ENCODE assay signal across 9 mouse cellular contexts in the genomic region with DNA sequence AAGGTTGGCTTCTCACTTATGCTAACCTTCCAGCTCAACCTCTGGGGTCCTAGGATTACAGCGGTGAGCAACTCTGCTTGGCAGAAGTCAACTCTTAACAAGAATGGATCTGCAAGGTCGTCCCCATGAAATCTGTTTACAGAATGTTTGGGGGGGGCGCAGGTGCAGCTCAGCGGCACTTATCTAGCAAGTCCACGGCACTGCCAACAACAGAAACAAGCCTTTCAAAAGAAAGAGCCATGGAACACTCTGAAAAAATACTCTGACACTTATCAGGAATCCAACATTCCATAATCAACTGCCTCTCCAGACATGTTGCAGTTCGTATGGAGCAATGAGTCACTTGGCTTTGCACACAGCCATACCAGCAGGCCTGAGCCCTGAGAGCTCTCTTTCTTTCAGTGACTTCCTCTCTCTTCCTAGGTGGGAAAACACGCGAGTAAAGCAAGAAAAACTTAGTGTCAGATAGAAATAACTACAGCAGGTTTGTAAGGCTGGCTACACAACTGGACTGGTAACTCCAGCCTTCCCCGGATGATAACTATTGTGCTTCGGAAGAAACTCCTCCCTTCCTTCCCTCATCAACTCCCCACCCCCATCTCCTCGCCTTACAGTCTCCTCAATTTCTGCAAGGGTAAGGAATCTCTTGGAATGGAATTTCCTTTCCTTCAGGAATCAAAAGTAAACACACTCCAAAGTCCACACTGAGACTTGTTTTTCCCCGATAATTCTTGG. TPM values are rescaled to one million over a fixed set of nuclear protein-coding genes. Genes with fewer than 3 reads are reported as not detected.
DNase-seq lines count a peak whose midpoint lies in the region; ATAC-seq lines count a peak whose summit lies in the region.
"Had no signal": no experiment of that assay in that cellular context is flagged by ENCODE, and none has a peak within 500 bp of the region (broad histone marks: within the 10 kb centered on the region; RNA-seq: fewer than 3 reads in every experiment).

No protein-coding gene starts in this region.

- no peaks in the 10 kb centered on the region for H3K36me3 ChIP-seq in midbrain, embryonic 10.5 days

- H3K4me3 ChIP-seq in midbrain, embryonic 10.5 days: no peak overlapping the region

- no peaks in the 10 kb centered on the region for H3K9me3 ChIP-seq in midbrain, embryonic 10.5 days (replicated peaks)

- DNase-seq in embryo, embryonic 11 days: peak; percentile 7
- DNase-seq in embryo, embryonic 10 days (ENCODE audit: low spot score): no peak
- peak; percentile 59 to 73 for DNase-seq in heart, adult 18-20 months
- DNase-seq in kidney, adult 8-10 months: peak; percentile 56 to 74
- peak; percentile 29 for DNase-seq in lung, postnatal 14 days
- DNase-seq in cerebellum, adult 9-10 months: no peak
- DNase-seq in midbrain, embryonic 10.5 days (ENCODE audit: low spot score): no peak
- DNase-seq: adrenal gland, postnatal 25 days had no signal

- H3K27ac ChIP-seq in midbrain, embryonic 10.5 days (replicated peaks): no peak overlapping the region; the same call in 1 of the 2 replicates

- H3K4me1 ChIP-seq in midbrain, embryonic 10.5 days: no peaks in the 10 kb centered on the region

- 74% methylated on average over 12 of the region's 12 CpGs for WGBS in midbrain, embryonic 10.5 days

- no peak for ATAC-seq in monocyte, adult 5-6 weeks (replicated peaks; ENCODE audit: insufficient number of reproducible peaks, low FRiP score, low TSS enrichment, poor library complexity, severe bottlenecking)

- H3K27me3 ChIP-seq in midbrain, embryonic 10.5 days (ENCODE audit: low read depth, poor library complexity, severe bottlenecking): no peaks in the 10 kb centered on the region

RNA-seq across cellular contexts. Expression of a gene that starts 7.4 kb away (rescaled TPM):
- total RNA-seq in heart, adult 18-20 months (2021): 100 to 1,000 TPM; 137 to 139 TPM
- 140 to 171 TPM (median 156 TPM) in 3 replicates for total RNA-seq in monocyte, adult 5-6 weeks (2017)
- polyA plus RNA-seq in midbrain, embryonic 10.5 days (2016; fragmentation: Nextera tagmentation; extraction: Ambion mirVana): 61.9 and 81.6 TPM in 2 replicates

RNA-seq across cellular contexts. Expression of a gene that starts 20.2 kb away (rescaled TPM):
- total RNA-seq in heart, adult 18-20 months (2021): 10 to 100 TPM; 13.4 to 15.6 TPM
- 13.8 to 34.0 TPM (median 18.0 TPM) in 3 replicates for total RNA-seq in monocyte, adult 5-6 weeks (2017)
- polyA plus RNA-seq in midbrain, embryonic 10.5 days (2016; fragmentation: Nextera tagmentation; extraction: Ambion mirVana): 281 and 305 TPM in 2 replicates

RNA-seq across cellular contexts. Expression of a gene that starts 20.4 kb away (rescaled TPM):
- total RNA-seq in heart, adult 18-20 months (2021): 10 to 100 TPM in 1 of 2 experiments, 1 to 10 TPM in 1; 8.9 to 27.6 TPM
- 1.9 TPM in 1 of 3 replicates, not detected in the others for total RNA-seq in monocyte, adult 5-6 weeks (2017)
- 451 and 498 TPM in 2 replicates for polyA plus RNA-seq in midbrain, embryonic 10.5 days (2016; fragmentation: Nextera tagmentation; extraction: Ambion mirVana)

RNA-seq across cellular contexts. Expression of a gene that starts 32.4 kb away (rescaled TPM):
- 1,000 to 10,000 TPM; 1,028 to 1,153 TPM for total RNA-seq in heart, adult 18-20 months (2021)
- 112 to 158 TPM (median 145 TPM) in 3 replicates for total RNA-seq in monocyte, adult 5-6 weeks (2017)
- polyA plus RNA-seq in midbrain, embryonic 10.5 days (2016; fragmentation: Nextera tagmentation; extraction: Ambion mirVana): 127 and 138 TPM in 2 replicates

Comparison
In these comparisons a context has a peak if more than half of its experiments do, and no peak if none do; other contexts are left out.
1. DNase-seq: peak in embryo, embryonic 11 days (single experiment), heart, adult 18-20 months (2 of 2), kidney, adult 8-10 months (2 of 2) and lung, postnatal 14 days (single experiment); none in embryo, embryonic 10 days (single experiment), cerebellum, adult 9-10 months (single experiment) and midbrain, embryonic 10.5 days (single experiment).